Mouse (Mus musculus) gastrocnemius, adult 18-20 months (tissue): ENCODE results near the gene Sec13. TPM values are rescaled to one million over a fixed set of nuclear protein-coding genes. Genes with fewer than 3 reads are reported as not detected.

ENCODE experiments used
- microRNA-seq: library from miRNA; unstranded; fragments of <30 nt; microRNA quantifications from one replicate; pipeline ENCODE4 v1.2.0, GENCODE M21; 2021
- total RNA-seq, 2 experiments: library from RNA; stranded (reverse); gene quantifications; 2 replicates each; pipeline ENCODE4 v1.2.3; 2021

Sec13 gene
- total RNA-seq, 2 experiments from 2014 or later = 64.7 to 66.4 TPM

Small RNA genes within 50 kb of the gene (microRNA-seq; reads per million reads assigned to microRNA genes)
- gene Mir7042 = not detected

Other genes with a start within 250 kb of the Sec13 start
- under 1 TPM in 1 of 2 experiments, not detected in 1; 0.07 TPM for gene Prrt3, start 238.8 kb downstream of the Sec13 start, total RNA-seq
- 10 to 100 TPM; 53.8 to 59.1 TPM for gene Emc3, start 209.1 kb downstream of the Sec13 start, total RNA-seq
- gene Fancd2, start 209.1 kb downstream of the Sec13 start, total RNA-seq = under 1 TPM; 0.09 to 0.32 TPM
- gene Fancd2os, start 140.0 kb downstream of the Sec13 start, total RNA-seq = not detected
- 10 to 100 TPM; 40.7 to 41.1 TPM for gene Brk1, start 136.0 kb downstream of the Sec13 start, total RNA-seq
- 1 to 10 TPM; 4.2 to 5.0 TPM for gene Vhl, start 116.8 kb downstream of the Sec13 start, total RNA-seq
- gene Irak2, start 102.3 kb downstream of the Sec13 start, total RNA-seq = 1 to 10 TPM; 4.6 to 9.0 TPM
- 10 to 100 TPM; 38.0 to 47.5 TPM for gene Tatdn2, start 43.7 kb downstream of the Sec13 start, total RNA-seq
- not detected for gene Ghrl, start 20.9 kb downstream of the Sec13 start, total RNA-seq